Mouse (Mus musculus): ENCODE results near the gene Gan. TPM values are rescaled to one million over a fixed set of nuclear protein-coding genes. Genes with fewer than 3 reads are reported as not detected.
A peak's percentile ranks its signal among the peaks of the same experiment; 100 is the strongest.

The Gan gene
- polyA plus RNA-seq, 1 experiment = 8.4 TPM

- Histone ChIP-seq H3K4me1 (ENCODE audit: control insufficient read depth, insufficient read depth, low read length) (no peaks in the 10 kb centered on the region), H3K4me3 (ENCODE audit: insufficient read depth, low read length) (no peak overlapping the region), H3K27ac (ENCODE audit: insufficient read depth, low read length) (no peak overlapping the region)
- TF ChIP-seq POLR2A (IDR thresholded peaks at IDR 0.05; ENCODE audit: extremely low read depth, insufficient read depth, low read length) (no peak), CTCF (IDR thresholded peaks at IDR 0.05; ENCODE audit: extremely low read depth, insufficient read depth, low read length) (no peak)
Measured at GRCm38 (mm10) chr8:117194355-117194754, 36.4 kb downstream of the Gan start.

- Histone ChIP-seq H3K4me3 (ENCODE audit: insufficient read depth, low read length) (no peak overlapping the region), H3K4me1 (ENCODE audit: control insufficient read depth, insufficient read depth, low read length) (no peaks in the 10 kb centered on the region), H3K27ac (ENCODE audit: insufficient read depth, low read length) (no peak overlapping the region)
- TF ChIP-seq POLR2A (IDR thresholded peaks at IDR 0.05; ENCODE audit: extremely low read depth, insufficient read depth, low read length) (no peak), CTCF (IDR thresholded peaks at IDR 0.05; ENCODE audit: extremely low read depth, insufficient read depth, low read length) (no peak)
Measured at GRCm38 (mm10) chr8:117196593-117196992, 38.7 kb downstream of the Gan start.

GRCm38 (mm10) chr8:117197551-117197950 is 39.6 kb downstream of the Gan start:
- Histone ChIP-seq H3K4me3 (ENCODE audit: insufficient read depth, low read length) (no peak overlapping the region), H3K4me1 (ENCODE audit: control insufficient read depth, insufficient read depth, low read length) (no peaks in the 10 kb centered on the region), H3K27ac (ENCODE audit: insufficient read depth, low read length) (no peak overlapping the region)
- TF ChIP-seq POLR2A (IDR thresholded peaks at IDR 0.05; ENCODE audit: extremely low read depth, insufficient read depth, low read length) = no peak
- TF ChIP-seq CTCF (IDR thresholded peaks at IDR 0.05; ENCODE audit: extremely low read depth, insufficient read depth, low read length) = no peak

- TF ChIP-seq CTCF (IDR thresholded peaks at IDR 0.05; ENCODE audit: extremely low read depth, insufficient read depth, low read length) (peak; percentile 69), POLR2A (IDR thresholded peaks at IDR 0.05; ENCODE audit: extremely low read depth, insufficient read depth, low read length) (no peak)
- Histone ChIP-seq H3K4me1 (ENCODE audit: control insufficient read depth, insufficient read depth, low read length) (no peaks in the 10 kb centered on the region), H3K4me3 (ENCODE audit: insufficient read depth, low read length) (no peak overlapping the region), H3K27ac (ENCODE audit: insufficient read depth, low read length) (no peak overlapping the region)
Measured at GRCm38 (mm10) chr8:117198141-117198935, 40.4 kb downstream of the Gan start.

- no peaks in the 10 kb centered on the region for H3K4me1 ChIP-seq (ENCODE audit: control insufficient read depth, insufficient read depth, low read length)
- TF ChIP-seq POLR2A (IDR thresholded peaks at IDR 0.05; ENCODE audit: extremely low read depth, insufficient read depth, low read length) (no peak), CTCF (IDR thresholded peaks at IDR 0.05; ENCODE audit: extremely low read depth, insufficient read depth, low read length) (no peak)
- no peak overlapping the region for H3K4me3 ChIP-seq (ENCODE audit: insufficient read depth, low read length)
- H3K27ac ChIP-seq (ENCODE audit: insufficient read depth, low read length) = no peak overlapping the region
Measured at GRCm38 (mm10) chr8:117199658-117200057, 41.7 kb downstream of the Gan start.

- no peaks in the 10 kb centered on the region for H3K4me1 ChIP-seq (ENCODE audit: control insufficient read depth, insufficient read depth, low read length)
- no peak overlapping the region for H3K4me3 ChIP-seq (ENCODE audit: insufficient read depth, low read length)
- H3K27ac ChIP-seq (ENCODE audit: insufficient read depth, low read length) = no peak overlapping the region
- TF ChIP-seq CTCF (IDR thresholded peaks at IDR 0.05; ENCODE audit: extremely low read depth, insufficient read depth, low read length) (no peak), POLR2A (IDR thresholded peaks at IDR 0.05; ENCODE audit: extremely low read depth, insufficient read depth, low read length) (no peak)
Measured at GRCm38 (mm10) chr8:117200346-117200745, 42.4 kb downstream of the Gan start.

GRCm38 (mm10) chr8:117200803-117201202 is 42.9 kb downstream of the Gan start:
- Histone ChIP-seq H3K4me3 (ENCODE audit: insufficient read depth, low read length) (no peak overlapping the region), H3K27ac (ENCODE audit: insufficient read depth, low read length) (no peak overlapping the region), H3K4me1 (ENCODE audit: control insufficient read depth, insufficient read depth, low read length) (no peaks in the 10 kb centered on the region)
- TF ChIP-seq CTCF (IDR thresholded peaks at IDR 0.05; ENCODE audit: extremely low read depth, insufficient read depth, low read length) (no peak), POLR2A (IDR thresholded peaks at IDR 0.05; ENCODE audit: extremely low read depth, insufficient read depth, low read length) (no peak)

GRCm38 (mm10) chr8:117201221-117202017 is 43.5 kb downstream of the Gan start:
- Histone ChIP-seq H3K4me1 (ENCODE audit: control insufficient read depth, insufficient read depth, low read length) (no peaks in the 10 kb centered on the region), H3K27ac (ENCODE audit: insufficient read depth, low read length) (no peak overlapping the region), H3K4me3 (ENCODE audit: insufficient read depth, low read length) (no peak overlapping the region)
- no peak for TF ChIP-seq POLR2A (IDR thresholded peaks at IDR 0.05; ENCODE audit: extremely low read depth, insufficient read depth, low read length)
- no peak for TF ChIP-seq CTCF (IDR thresholded peaks at IDR 0.05; ENCODE audit: extremely low read depth, insufficient read depth, low read length)

GRCm38 (mm10) chr8:117203085-117203484 is 45.1 kb downstream of the Gan start:
- Histone ChIP-seq H3K4me3 (ENCODE audit: insufficient read depth, low read length) (no peak overlapping the region), H3K4me1 (ENCODE audit: control insufficient read depth, insufficient read depth, low read length) (no peaks in the 10 kb centered on the region), H3K27ac (ENCODE audit: insufficient read depth, low read length) (no peak overlapping the region)
- TF ChIP-seq POLR2A (IDR thresholded peaks at IDR 0.05; ENCODE audit: extremely low read depth, insufficient read depth, low read length) = no peak

- no peak overlapping the region for H3K27ac ChIP-seq (ENCODE audit: insufficient read depth, low read length)
- H3K4me3 ChIP-seq (ENCODE audit: insufficient read depth, low read length) = no peak overlapping the region
- TF ChIP-seq CTCF (IDR thresholded peaks at IDR 0.05; ENCODE audit: extremely low read depth, insufficient read depth, low read length) (no peak), POLR2A (IDR thresholded peaks at IDR 0.05; ENCODE audit: extremely low read depth, insufficient read depth, low read length) (no peak)
- peaks cover 2% of the 10 kb centered on the region; the same call in 1 of the 2 replicates for H3K4me1 ChIP-seq (ENCODE audit: control insufficient read depth, insufficient read depth, low read length)
Measured at GRCm38 (mm10) chr8:117205884-117206283, 47.9 kb downstream of the Gan start.
